Mouse (Mus musculus) induced T-regulatory cell, adult 2 months (primary cell): ENCODE measurements at regions not wholly inside any gene's neighbourhood (a gene's known extent, or its start where the extent isn't known, plus 50 kb on each side); places are given as distances from the start of the nearest gene placed in this dataset.

Experiments used
- DNase-seq: peaks from one replicate; pipeline ENCODE4 v3.0.0-alpha.2; 2012; ENCODE audit warnings: low read depth

GRCm38 (mm10) chr17:85932360-85933132, 212.4 kb downstream of the Srbd1 start:
- DNase-seq = no peak

GRCm38 (mm10) chr17:85931955-85932354, 213.0 kb downstream of the Srbd1 start:
- DNase-seq = no peak

GRCm38 (mm10) chr17:85930789-85931188, 214.2 kb downstream of the Srbd1 start:
- DNase-seq = no peak

GRCm38 (mm10) chr17:85930331-85930730, 214.6 kb downstream of the Srbd1 start:
- no peak for DNase-seq

GRCm38 (mm10) chr17:85929699-85930286, 215.2 kb downstream of the Srbd1 start:
- DNase-seq = no peak

GRCm38 (mm10) chr17:85928543-85928942, 216.4 kb downstream of the Srbd1 start:
- DNase-seq = no peak

- DNase-seq = no peak
Measured at GRCm38 (mm10) chr17:85927261-85927660, 217.7 kb downstream of the Srbd1 start.

GRCm38 (mm10) chr17:85926044-85926443, 218.9 kb downstream of the Srbd1 start:
- no peak for DNase-seq

- no peak for DNase-seq
Measured at GRCm38 (mm10) chr17:85921219-85921673, 223.7 kb downstream of the Srbd1 start.

- no peak for DNase-seq
Measured at GRCm38 (mm10) chr17:85919868-85920267, 225.1 kb downstream of the Srbd1 start.

- no peak for DNase-seq
Measured at GRCm38 (mm10) chr17:85915870-85916269, 227.8 kb upstream of the Six2 start.

GRCm38 (mm10) chr17:85914062-85914461, 226.0 kb upstream of the Six2 start:
- DNase-seq = no peak

- peak; percentile 3 for DNase-seq
Measured at GRCm38 (mm10) chr17:85908709-85909108, 220.6 kb upstream of the Six2 start.

- DNase-seq = no peak
Measured at GRCm38 (mm10) chr17:85906597-85907187, 218.6 kb upstream of the Six2 start.

- no peak for DNase-seq
Measured at GRCm38 (mm10) chr17:85902575-85902974, 214.5 kb upstream of the Six2 start.

- no peak for DNase-seq
Measured at GRCm38 (mm10) chr17:85899096-85899495, 211.0 kb upstream of the Six2 start.

- DNase-seq = no peak
Measured at GRCm38 (mm10) chr17:85895978-85896377, 207.9 kb upstream of the Six2 start.

GRCm38 (mm10) chr17:85891243-85891642, 203.2 kb upstream of the Six2 start:
- DNase-seq = no peak

- no peak for DNase-seq
Measured at GRCm38 (mm10) chr17:85889746-85890532, 201.9 kb upstream of the Six2 start.

- no peak for DNase-seq
Measured at GRCm38 (mm10) chr17:85888568-85889398, 200.7 kb upstream of the Six2 start.

- no peak for DNase-seq
Measured at GRCm38 (mm10) chr17:85886675-85887074, 198.6 kb upstream of the Six2 start.
